Mouse (Mus musculus): ENCODE measurements at regions not wholly inside any gene's neighbourhood (a gene's known extent, or its start where the extent isn't known, plus 50 kb on each side); places are given as distances from the start of the nearest gene placed in this dataset.

DNA sequence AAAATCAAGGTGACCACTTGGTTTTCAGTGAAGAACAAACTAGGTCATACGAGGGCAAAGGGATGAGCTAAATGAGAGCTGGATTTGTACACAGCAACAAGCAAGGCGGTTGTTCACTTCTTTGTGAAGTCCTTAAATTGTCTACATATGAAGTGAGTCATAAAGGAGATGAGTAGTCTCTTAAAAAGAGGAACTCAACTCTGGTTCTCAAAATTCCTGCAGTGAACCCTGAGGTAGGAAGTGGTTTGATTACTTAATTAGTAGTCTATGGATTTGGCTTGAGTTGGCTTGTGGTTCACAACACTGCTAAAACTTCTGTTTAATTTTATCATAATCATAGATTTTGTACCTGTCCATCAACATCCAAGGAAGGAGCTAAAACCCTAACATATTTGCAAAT lies 226.6 kb upstream of the B430305J03Rik start:
- Histone ChIP-seq H3K36me3 (no peaks in the 10 kb centered on the region), H3K9ac (replicated peaks) (no peak overlapping the region), H3K27ac (replicated peaks) (no peak overlapping the region), H3K9me3 (no peaks in the 10 kb centered on the region), H3K4me3 (no peak overlapping the region), H3K27me3 (no peaks in the 10 kb centered on the region), H3K4me2 (replicated peaks) (no peak overlapping the region), H3K4me1 (no peaks in the 10 kb centered on the region)
- no peak for ATAC-seq (ENCODE audit: low FRiP score, low read depth)
- 90% methylated on average over 2 of the region's 2 CpGs for WGBS

- H3K36me3 ChIP-seq = no peaks in the 10 kb centered on the region
- WGBS = 83% methylated on average over 1 of the region's 1 CpGs
- no peaks in the 10 kb centered on the region for H3K9me3 ChIP-seq
- no peak for ATAC-seq (ENCODE audit: low FRiP score, low read depth)
- H3K9ac ChIP-seq (replicated peaks) = no peak overlapping the region
- no peak overlapping the region for H3K27ac ChIP-seq (replicated peaks)
- H3K4me3 ChIP-seq = no peak overlapping the region
- no peaks in the 10 kb centered on the region for H3K4me1 ChIP-seq
- H3K4me2 ChIP-seq (replicated peaks) = no peak overlapping the region
- no peaks in the 10 kb centered on the region for H3K27me3 ChIP-seq
Observed at GRCm38 (mm10) chr3:61583669-61584068, 217.9 kb upstream of the B430305J03Rik start.

DNA sequence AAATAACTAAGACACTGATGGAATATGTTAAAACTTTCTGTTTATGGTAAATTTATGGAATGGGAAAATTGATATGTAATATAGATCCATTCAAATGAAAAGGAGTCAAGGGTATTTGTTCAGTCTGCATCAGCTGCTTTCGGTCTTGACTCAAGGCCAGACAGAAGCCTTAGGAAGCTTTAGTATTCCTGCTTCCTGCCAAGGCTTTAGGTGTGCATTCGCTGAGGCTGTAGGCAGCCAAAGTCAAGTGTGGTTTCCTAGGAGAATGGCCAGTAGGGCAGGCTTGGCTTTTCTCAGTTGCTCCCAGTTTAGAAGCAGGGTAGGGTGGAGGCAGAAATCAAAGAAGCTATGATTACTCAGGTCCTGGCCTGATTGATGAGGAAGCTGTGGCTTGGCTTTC lies 217.2 kb upstream of the B430305J03Rik start:
- H3K27ac ChIP-seq (replicated peaks) = no peak overlapping the region

DNA sequence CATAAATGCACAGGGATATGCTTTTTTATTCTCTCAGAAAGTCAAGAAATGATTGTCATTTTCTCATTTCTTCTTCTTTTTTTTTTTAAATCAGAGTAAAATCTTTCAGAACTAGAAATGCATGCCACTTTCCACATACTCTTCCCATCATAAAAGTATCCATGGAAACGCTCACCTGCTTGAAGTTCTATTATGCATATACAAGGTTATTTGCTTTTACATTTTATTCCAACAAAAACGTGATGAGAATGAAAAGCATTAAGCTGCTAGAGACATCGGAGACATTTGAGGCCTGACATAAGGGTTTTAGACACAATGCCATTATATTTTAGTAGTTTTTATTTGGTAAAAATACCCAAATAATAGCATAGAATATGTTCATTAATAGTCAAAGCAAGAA lies 214.5 kb upstream of the B430305J03Rik start:
- Histone ChIP-seq H3K4me2 (replicated peaks) (no peak overlapping the region), H3K36me3 (no peaks in the 10 kb centered on the region), H3K9ac (replicated peaks) (no peak overlapping the region), H3K27me3 (no peaks in the 10 kb centered on the region), H3K4me1 (no peaks in the 10 kb centered on the region), H3K4me3 (no peak overlapping the region), H3K27ac (replicated peaks) (no peak overlapping the region), H3K9me3 (no peaks in the 10 kb centered on the region)
- 72% methylated on average over 3 of the region's 3 CpGs for WGBS
- ATAC-seq (ENCODE audit: low FRiP score, low read depth) = no peak

More for the DNA sequence above, 217.2 kb upstream of the B430305J03Rik start:
- WGBS = 80% methylated on average over 2 of the region's 2 CpGs
- no peak overlapping the region for H3K4me2 ChIP-seq (replicated peaks)
- no peak for ATAC-seq (ENCODE audit: low FRiP score, low read depth)
- H3K27me3 ChIP-seq = no peaks in the 10 kb centered on the region
- no peaks in the 10 kb centered on the region for H3K9me3 ChIP-seq
- no peaks in the 10 kb centered on the region for H3K36me3 ChIP-seq
- no peak overlapping the region for H3K4me3 ChIP-seq
- no peak overlapping the region for H3K9ac ChIP-seq (replicated peaks)
- no peaks in the 10 kb centered on the region for H3K4me1 ChIP-seq

DNA sequence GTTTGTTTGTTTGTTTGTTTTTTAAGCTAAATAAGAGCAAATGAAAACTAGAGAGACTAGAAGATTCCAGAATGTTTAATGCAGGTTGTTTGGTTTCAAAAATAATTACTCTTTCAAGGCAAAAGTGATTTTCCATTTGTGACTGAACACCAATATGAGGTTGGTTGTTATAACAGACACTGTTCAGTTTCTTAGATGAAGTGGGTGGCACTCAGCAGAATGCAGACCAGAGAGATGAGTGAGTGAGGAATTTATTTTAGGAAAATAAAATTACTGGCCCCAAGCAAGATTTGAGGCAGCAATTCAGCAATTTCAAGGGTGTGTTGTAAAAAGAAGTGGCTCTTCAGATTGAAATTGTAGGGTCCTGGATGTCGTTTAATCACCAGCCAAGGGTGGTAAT lies 171.4 kb upstream of the B430305J03Rik start:
- no peak for ATAC-seq (ENCODE audit: low FRiP score, low read depth)
- Histone ChIP-seq H3K9me3 (no peaks in the 10 kb centered on the region), H3K27me3 (no peaks in the 10 kb centered on the region), H3K4me1 (peaks cover 2% of the 10 kb centered on the region; the same call in 1 of the 2 replicates), H3K36me3 (no peaks in the 10 kb centered on the region), H3K4me2 (replicated peaks) (no peak overlapping the region), H3K4me3 (no peak overlapping the region), H3K9ac (replicated peaks) (no peak overlapping the region), H3K27ac (replicated peaks) (no peak overlapping the region)
- WGBS = 61% methylated on average over 1 of the region's 1 CpGs

DNA sequence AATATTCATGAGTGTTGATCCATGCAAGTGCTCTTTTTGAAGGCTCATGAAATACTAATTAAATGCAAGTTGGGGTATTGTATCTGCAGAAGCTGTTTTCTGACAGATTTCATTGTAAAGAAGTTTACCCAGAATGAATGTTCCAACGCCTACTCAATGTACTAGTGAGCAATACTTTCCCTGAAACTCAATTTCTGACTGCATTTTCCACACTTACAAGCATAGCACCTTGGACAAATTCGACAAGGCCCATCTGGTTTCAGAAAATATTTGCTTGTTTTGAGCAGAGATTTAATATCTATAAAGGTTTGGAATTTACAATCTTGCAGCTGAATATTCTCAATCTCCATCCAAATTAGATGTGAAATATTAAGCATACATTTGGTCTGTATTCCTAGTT lies 170.0 kb upstream of the B430305J03Rik start:
- H3K9ac ChIP-seq (replicated peaks) = no peak overlapping the region
- H3K36me3 ChIP-seq = no peaks in the 10 kb centered on the region
- no peaks in the 10 kb centered on the region for H3K9me3 ChIP-seq
- H3K27ac ChIP-seq (replicated peaks) = no peak overlapping the region
- ATAC-seq (ENCODE audit: low FRiP score, low read depth) = no peak
- 48% methylated on average over 2 of the region's 2 CpGs for WGBS
- H3K4me3 ChIP-seq = no peak overlapping the region
- no peak overlapping the region for H3K4me2 ChIP-seq (replicated peaks)
- H3K27me3 ChIP-seq = no peaks in the 10 kb centered on the region
- H3K4me1 ChIP-seq = peaks cover 2% of the 10 kb centered on the region; the same call in 1 of the 2 replicates

DNA sequence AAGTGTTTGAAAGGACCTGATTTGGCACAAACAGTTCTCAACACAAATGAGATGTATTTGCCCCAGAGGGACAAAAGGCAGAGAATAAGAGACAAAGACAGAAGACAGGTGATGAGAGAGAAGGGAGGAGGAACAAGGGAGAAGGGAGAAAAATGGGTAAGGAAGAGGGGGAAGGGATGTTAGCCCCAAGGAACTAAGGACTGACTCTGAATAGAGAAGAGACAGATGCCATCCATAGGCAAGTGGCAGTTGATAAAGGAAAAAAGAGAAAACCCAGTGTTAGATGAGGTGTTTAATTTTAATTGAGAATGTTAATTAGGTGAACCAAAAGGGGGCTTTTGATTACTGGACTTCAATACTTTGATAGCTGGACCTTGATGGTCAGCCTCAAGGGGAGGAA lies 137.4 kb upstream of the B430305J03Rik start:
- Histone ChIP-seq H3K4me2 (replicated peaks) (no peak overlapping the region), H3K4me3 (no peak overlapping the region), H3K9ac (replicated peaks) (no peak overlapping the region), H3K36me3 (no peaks in the 10 kb centered on the region), H3K27ac (replicated peaks) (no peak overlapping the region), H3K4me1 (no peaks in the 10 kb centered on the region), H3K9me3 (no peaks in the 10 kb centered on the region), H3K27me3 (no peaks in the 10 kb centered on the region)
- ATAC-seq (ENCODE audit: low FRiP score, low read depth) = no peak

DNA sequence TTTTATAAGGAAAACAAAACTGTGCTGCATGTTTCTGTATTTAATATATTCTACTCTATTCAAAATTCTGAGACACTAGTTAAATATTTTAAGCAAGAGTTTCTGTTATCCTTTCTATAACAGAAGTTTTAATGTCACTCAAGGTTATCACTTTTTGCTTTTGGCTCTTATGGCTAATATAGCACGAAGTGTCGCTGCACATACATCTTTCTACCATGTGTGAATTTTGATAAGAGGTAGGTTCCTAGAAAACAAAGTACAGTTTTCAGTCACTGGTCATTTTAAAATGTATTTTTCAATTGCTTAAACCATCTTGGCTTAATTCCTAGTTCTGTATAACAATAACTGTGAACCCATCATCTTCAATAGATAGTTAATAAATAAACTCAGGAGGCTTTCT lies 129.1 kb upstream of the B430305J03Rik start:
- no peak overlapping the region for H3K9ac ChIP-seq (replicated peaks)
- H3K27ac ChIP-seq (replicated peaks) = no peak overlapping the region
- no peak for ATAC-seq (ENCODE audit: low FRiP score, low read depth)
- H3K4me2 ChIP-seq (replicated peaks) = no peak overlapping the region
- H3K4me1 ChIP-seq = no peaks in the 10 kb centered on the region
- H3K4me3 ChIP-seq = no peak overlapping the region
- WGBS = 96% methylated on average over 2 of the region's 2 CpGs
- no peaks in the 10 kb centered on the region for H3K27me3 ChIP-seq
- no peaks in the 10 kb centered on the region for H3K9me3 ChIP-seq
- no peaks in the 10 kb centered on the region for H3K36me3 ChIP-seq

GRCm38 (mm10) chr3:61486808-61487389 lies 121.1 kb upstream of the B430305J03Rik start:
- H3K9me3 ChIP-seq = no peaks in the 10 kb centered on the region
- H3K4me3 ChIP-seq = no peak overlapping the region
- peaks cover 2% of the 10 kb centered on the region; the same call in 1 of the 2 replicates for H3K4me1 ChIP-seq
- 0 out of 2 replicates have a peak overlapping the region, but pooled peaks have one; percentile 35 for H3K27ac ChIP-seq (replicated peaks)
- WGBS = 60% methylated on average over 5 of the region's 5 CpGs
- no peak overlapping the region for H3K4me2 ChIP-seq (replicated peaks)
- peak; percentile 63 for ATAC-seq (ENCODE audit: low FRiP score, low read depth)
- H3K36me3 ChIP-seq = no peaks in the 10 kb centered on the region
- no peaks in the 10 kb centered on the region for H3K27me3 ChIP-seq
- H3K9ac ChIP-seq (replicated peaks) = no peak overlapping the region

GRCm38 (mm10) chr3:61478861-61479584 lies 113.3 kb upstream of the B430305J03Rik start:
- Histone ChIP-seq H3K4me1 (no peaks in the 10 kb centered on the region), H3K9me3 (no peaks in the 10 kb centered on the region), H3K4me2 (replicated peaks) (no peak overlapping the region), H3K27me3 (no peaks in the 10 kb centered on the region), H3K36me3 (no peaks in the 10 kb centered on the region), H3K9ac (replicated peaks) (no peak overlapping the region), H3K4me3 (no peak overlapping the region), H3K27ac (replicated peaks) (no peak overlapping the region)
- ATAC-seq (ENCODE audit: low FRiP score, low read depth) = no peak
- WGBS = 73% methylated on average over 3 of the region's 3 CpGs

DNA sequence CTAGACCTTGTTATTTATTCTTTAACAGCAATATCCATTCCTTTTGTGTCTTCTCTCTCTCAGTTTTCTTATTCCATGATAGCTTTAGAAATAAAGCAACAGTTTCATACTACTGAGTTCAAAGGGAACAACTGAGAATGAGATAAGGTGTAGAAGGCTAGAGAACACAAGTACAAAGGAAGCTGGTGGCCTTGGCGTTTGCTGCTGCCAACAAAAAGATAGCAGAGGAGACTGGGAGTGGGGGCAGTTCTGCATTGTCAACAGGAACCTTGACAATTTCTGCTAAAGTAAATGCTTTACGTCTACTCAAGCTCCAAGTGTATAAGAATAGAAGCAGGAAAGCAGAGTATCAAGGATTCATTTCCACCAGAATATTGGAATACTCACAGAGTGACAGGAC lies 109.3 kb upstream of the B430305J03Rik start:
- Histone ChIP-seq H3K27me3 (no peaks in the 10 kb centered on the region), H3K36me3 (no peaks in the 10 kb centered on the region), H3K27ac (replicated peaks) (no peak overlapping the region), H3K4me3 (no peak overlapping the region), H3K4me1 (no peaks in the 10 kb centered on the region), H3K9ac (replicated peaks) (no peak overlapping the region), H3K4me2 (replicated peaks) (no peak overlapping the region), H3K9me3 (no peaks in the 10 kb centered on the region)
- whole genome bisulfite sequencing = 69% methylated on average over 2 of the region's 2 CpGs
- no peak for ATAC-seq (ENCODE audit: low FRiP score, low read depth)

DNA sequence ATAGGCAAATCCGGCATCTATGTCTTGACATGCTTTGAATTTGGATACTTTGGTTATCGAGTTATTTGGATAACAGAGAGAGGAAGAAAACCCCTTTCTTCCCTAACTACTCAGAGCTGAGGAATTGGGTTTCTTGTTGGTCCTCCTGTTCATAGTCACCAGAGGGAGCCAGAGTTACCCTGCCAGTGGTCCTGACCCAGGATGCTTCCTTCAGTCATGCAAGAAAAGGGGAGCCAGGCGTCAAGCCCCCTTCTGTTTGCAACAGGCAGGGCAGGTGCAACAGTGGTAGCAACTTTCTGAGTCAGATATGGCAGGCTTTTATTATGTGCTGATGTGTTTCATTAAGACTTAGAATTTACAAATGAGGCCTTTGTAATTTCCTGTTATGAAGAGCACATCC lies 101.4 kb upstream of the B430305J03Rik start:
- Histone ChIP-seq H3K27me3 (no peaks in the 10 kb centered on the region), H3K9ac (replicated peaks) (no peak overlapping the region), H3K4me2 (replicated peaks) (no peak overlapping the region), H3K4me3 (no peak overlapping the region), H3K9me3 (no peaks in the 10 kb centered on the region), H3K27ac (replicated peaks) (no peak overlapping the region), H3K4me1 (no peaks in the 10 kb centered on the region), H3K36me3 (no peaks in the 10 kb centered on the region)
- peak; percentile 80; the same call in 1 of the 2 replicates for ATAC-seq (ENCODE audit: low FRiP score, low read depth)
- WGBS = 33% methylated on average over 3 of the region's 3 CpGs

DNA sequence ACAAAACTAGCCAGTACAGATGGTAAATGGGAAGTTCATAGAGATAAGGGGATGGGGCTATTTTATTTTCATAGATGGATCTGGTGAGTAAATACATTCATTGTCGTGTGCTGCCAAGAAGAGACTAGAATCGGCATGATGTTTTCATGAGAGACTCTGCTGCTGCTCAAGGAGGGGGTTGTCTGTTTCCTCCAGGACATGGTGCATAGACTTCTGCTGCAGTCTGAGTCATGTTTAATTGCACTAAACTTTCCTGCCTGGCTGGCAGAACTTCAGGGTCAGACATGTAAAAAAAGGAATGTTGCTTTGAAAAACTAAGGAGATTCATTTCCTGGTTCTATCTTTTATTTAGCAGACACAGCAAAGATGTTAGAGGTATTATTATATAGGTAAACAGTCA lies 100.9 kb upstream of the B430305J03Rik start:
- Histone ChIP-seq H3K4me1 (no peaks in the 10 kb centered on the region), H3K9ac (replicated peaks) (no peak overlapping the region), H3K4me2 (replicated peaks) (no peak overlapping the region), H3K27me3 (no peaks in the 10 kb centered on the region), H3K9me3 (no peaks in the 10 kb centered on the region), H3K27ac (replicated peaks) (no peak overlapping the region), H3K4me3 (no peak overlapping the region), H3K36me3 (no peaks in the 10 kb centered on the region)
- ATAC-seq (ENCODE audit: low FRiP score, low read depth) = no peak
- WGBS = 85% methylated on average over 2 of the region's 2 CpGs
